Mouse (Mus musculus) splenic B cell, adult 2 months (primary cell): ENCODE data around the gene Agpat3.
A peak's percentile ranks its signal among the peaks of the same experiment; 100 is the strongest.

Source experiments
- DNase-seq: peaks from one replicate; pipeline ENCODE4 v3.0.0-alpha.2; 2011; ENCODE audit warnings: low read depth, low spot score
- H3K27me3 ChIP-seq: 2 replicates; pipeline ENCODE4 v1.6.1; 2012; ENCODE audit warnings: mild to moderate bottlenecking, low read length, moderate library complexity, mixed read lengths; ENCODE audit not compliant: control insufficient read depth, poor library complexity, insufficient read depth, severe bottlenecking
- H3K36me3 ChIP-seq: 2 replicates; pipeline ENCODE4 v1.6.1; 2012; ENCODE audit warnings: mild to moderate bottlenecking, low read length, moderate library complexity, mixed read lengths; ENCODE audit not compliant: control insufficient read depth, poor library complexity, insufficient read depth, severe bottlenecking

Agpat3 gene

DNA sequence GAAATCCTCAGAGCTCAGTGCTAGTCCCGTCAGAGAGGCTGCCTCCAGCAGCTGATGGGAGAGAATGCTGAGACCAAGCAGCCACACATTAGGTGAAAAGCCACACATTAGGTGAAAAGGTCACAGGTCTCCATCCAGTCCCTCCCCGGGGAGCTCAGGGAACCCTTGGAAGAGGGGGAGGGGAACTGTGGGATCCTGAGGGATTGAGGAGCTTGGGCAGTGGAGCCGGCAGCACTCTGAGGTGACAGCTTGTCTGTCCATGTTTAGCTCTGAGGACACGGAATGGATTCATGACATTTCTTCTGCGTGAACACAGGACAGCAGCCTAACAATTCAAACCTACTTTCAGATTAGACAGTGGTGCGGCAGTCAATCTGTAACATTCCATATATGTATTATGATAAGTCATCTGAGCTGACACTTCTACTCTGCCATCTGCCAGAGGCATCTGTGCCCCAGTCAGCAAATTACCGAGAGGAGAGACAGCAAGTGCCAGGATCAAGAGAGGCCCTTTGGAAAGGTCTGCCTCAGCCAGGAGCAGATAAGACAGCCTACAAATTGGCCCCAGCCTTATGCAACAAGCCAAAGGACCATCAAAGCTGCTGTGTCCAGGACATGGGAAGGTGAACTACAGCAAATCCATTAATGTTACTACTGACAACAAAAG, 28.9 kb downstream of the Agpat3 start:
- Histone ChIP-seq H3K36me3 (no peaks in the 10 kb centered on the region), H3K27me3 (no peaks in the 10 kb centered on the region)
- no peak for DNase-seq

DNA sequence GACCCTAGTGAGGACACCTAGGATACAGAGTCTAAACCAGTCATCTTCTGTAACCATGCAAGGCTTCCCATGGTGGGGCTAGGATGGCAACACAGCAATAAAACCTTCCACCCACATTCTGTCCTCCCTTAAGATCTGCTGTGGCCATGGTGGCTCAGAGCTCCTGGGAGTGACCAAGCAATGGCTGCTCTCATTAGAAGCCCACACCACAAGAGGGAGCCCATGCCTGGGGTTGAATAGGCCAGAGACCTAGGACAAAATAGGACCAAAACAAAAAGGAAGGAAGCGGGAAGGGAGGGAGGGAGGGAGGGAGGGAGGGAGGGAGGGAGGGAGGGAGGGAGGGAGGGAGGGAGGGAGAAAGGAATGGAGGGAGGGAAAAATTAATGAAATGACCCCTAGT, 29.5 kb downstream of the Agpat3 start:
- DNase-seq: peak; percentile 33
- Histone ChIP-seq H3K36me3 (no peaks in the 10 kb centered on the region), H3K27me3 (no peaks in the 10 kb centered on the region)

DNA sequence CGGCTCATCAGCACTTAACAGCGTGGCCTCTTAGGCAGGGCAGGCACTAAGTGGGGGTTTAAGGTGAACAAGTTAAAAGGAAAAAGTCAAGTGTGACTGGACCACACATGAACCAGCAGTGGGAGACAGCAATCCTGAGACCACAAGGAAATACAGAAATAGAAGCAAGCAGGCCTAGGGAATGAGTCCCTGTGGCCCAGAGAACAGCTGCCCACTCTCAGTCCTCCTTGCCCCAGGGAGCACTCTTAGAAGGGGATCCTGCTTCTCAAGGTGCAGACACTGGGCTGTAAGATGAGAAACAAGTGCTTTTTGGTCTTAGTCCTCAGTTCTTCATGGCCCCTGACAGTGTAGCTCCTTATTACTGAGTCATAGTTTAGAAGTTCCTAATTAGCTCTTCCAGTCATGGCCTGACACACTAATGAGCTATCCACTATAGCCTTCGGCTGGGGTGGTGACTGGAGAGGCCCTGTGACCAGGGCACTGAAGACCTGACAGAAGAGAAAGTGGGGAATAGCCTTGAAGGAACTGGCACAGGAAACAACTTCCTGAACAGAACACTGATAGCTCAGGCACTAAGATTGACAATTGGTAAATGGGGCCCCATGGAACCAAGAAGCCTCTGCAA, 31.0 kb downstream of the Agpat3 start:
- Histone ChIP-seq H3K27me3 (no peaks in the 10 kb centered on the region), H3K36me3 (no peaks in the 10 kb centered on the region)
- no peak for DNase-seq

DNA sequence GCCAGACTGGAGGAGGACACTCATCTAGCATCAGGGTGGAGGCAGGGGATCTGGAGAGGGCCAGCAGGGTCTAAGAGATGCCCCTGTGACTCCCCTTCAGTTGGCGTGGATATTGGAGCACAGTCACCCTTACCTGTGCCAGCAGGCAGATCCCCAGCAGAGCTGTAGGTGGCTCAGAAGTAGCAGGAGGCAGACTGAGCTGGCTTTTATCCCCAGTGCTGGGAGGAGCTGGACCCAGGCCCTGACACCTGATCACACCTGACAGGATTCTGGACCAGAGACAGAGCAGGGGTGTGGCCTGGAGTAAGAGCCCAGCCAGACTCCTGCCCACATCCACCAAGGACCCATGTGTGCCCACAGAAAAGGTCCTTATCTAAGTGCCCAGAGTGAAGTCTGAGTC, 31.8 kb downstream of the Agpat3 start:
- no peaks in the 10 kb centered on the region for H3K36me3 ChIP-seq
- H3K27me3 ChIP-seq: no peaks in the 10 kb centered on the region

DNA sequence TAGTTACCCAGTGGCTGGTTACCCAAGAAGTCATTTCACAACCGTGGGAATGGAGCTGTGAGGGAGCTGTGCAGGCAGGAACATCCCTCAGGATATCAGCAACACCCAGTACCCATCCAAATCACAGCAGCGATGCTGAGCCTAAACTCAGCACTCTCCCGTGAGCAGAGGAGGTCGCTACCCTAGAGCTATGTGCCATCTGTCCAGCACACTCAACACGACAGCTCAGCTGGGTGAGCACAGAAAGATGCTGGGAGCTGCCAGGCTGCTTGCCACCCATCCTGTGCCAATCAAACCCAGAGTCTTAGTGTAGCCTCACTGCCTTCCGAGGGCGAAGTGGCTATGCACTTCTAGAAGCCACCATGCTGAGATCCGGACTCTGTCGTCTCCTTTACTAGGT, 32.3 kb downstream of the Agpat3 start:
- H3K27me3 ChIP-seq: no peaks in the 10 kb centered on the region
- no peaks in the 10 kb centered on the region for H3K36me3 ChIP-seq
- no peak for DNase-seq

More for the DNA sequence above, 31.8 kb downstream of the Agpat3 start:
- no peak for DNase-seq

DNA sequence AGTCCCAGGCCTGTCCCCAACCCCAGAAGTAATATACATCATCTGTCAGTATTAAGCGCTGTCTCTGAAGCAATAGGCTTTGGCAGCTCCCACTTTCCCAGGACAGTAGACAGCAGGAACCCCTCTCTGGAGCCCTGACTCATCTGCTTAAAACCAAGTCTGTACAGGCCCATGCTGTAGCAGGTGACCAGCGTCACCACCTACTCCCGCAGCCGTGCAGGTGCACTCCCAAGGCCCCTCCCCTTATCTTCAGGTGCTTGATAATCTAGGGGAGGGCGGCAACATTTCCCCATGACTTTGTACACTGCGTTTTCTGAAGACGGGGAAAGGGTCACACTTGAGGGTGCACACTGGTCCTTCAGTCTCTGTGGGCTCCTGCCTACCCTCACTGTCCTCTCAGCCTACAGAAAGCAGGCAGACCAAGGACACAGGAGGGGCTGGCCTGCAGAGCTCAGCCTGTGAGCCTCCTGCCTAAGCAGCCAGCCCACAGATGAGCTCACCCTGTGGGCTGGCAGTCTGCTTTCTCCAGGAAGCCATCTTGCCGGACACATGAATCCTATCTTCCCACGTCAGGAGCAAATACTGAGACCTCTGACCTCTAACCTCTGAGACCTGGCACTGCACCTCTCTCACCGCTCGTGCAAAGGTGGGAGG, 34.9 kb downstream of the Agpat3 start:
- no peaks in the 10 kb centered on the region for H3K36me3 ChIP-seq
- H3K27me3 ChIP-seq: no peaks in the 10 kb centered on the region
- DNase-seq: no peak

DNA sequence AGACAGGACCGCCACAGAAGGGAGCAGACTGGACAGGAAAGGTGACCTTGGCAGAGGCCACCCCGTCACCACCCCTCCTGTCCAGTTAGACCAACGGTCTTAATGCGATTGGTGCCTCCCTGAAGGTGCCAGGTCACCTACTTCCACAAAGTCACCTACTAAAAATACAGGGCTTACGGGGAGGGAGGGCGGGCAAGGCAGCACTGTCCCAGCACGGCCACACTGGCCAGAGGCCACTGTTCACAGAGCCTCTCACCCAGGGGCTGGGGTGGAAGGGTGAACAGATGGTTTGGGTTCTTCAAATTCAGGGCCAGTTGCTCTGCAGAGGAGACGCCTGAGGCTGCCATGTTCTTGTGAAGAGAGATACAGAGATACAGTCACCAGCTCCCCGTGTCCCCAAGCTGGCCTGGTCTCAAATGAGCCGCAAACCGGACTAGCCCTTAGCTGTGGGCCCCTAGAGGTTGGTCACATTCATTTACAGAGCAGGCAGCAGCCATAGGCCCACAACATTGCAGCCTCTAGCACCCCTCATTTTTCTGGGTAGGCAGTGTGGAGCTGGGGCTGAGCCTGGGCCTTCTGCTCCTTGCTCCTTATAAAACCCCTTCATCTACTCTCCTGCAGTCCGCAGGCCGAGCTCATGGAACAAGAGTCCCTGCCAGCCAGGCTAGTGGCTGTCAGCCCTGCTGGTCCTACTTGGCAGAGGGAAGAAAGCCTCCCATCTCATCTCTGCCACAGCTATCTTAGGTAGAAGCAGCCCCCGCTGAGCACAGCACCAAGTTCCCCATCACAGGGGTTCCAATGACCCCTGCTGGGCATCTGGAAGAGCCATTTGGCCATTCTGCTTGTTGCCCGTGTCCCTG, 35.8 kb downstream of the Agpat3 start:
- Histone ChIP-seq H3K36me3 (no peaks in the 10 kb centered on the region), H3K27me3 (no peaks in the 10 kb centered on the region)
- peak; percentile 29 for DNase-seq

DNA sequence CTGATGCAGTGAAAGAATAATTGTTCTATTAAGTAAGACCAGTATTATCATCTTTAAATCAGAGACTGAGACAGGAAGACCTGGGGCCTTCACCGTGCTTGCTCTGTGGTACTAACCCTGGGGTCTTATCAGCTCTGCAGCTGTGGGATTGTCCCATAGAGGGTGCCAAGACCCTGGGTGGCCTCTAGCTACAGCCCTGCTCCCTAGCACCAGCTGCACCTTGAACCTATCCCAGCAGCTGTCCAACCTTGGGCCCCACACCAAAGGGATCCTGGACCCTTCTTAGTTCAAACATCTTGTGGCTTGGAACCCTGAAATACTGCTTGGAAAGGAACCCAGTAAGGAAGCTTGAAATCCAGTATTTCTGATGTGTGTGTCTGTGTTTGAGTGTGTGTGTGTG, 37.1 kb downstream of the Agpat3 start:
- DNase-seq: no peak
- H3K27me3 ChIP-seq: no peaks in the 10 kb centered on the region
- no peaks in the 10 kb centered on the region for H3K36me3 ChIP-seq

DNA sequence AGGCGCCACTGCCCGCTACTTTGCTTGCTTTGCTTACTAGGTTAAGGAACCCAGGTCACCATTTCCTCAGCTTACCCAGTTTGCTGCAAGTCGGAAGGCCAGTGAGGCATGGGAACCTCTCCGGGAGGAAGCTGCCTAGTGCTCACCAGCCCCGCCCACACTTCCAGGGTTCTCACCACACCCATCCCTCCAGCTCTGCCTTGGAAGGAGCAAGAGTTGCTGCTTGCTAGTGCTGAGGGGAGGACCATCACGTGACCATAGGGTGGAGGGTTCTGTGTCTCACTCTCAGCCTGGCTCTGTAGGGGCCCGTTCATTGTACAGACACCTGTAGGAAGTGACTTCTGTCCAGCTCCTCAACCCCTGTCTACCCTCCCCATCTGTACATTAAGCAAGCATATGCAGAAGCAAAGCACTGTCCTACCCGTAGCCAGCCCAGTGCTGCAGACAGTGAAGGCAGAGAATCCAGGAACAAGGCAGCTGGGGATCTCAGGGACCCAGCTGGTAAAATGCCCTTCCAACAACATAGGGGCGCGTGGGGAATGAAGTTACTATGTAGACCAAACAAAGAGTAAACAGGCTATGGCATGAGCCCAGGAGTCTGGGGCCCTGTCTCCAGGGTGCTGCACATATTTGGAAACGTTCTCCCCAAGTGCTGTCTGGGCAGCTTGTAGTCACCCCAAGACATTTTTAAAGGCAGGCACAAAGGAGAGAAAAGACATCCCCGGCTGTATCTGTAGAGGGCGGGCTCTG, 40.2 kb downstream of the Agpat3 start:
- DNase-seq: no peak
- H3K27me3 ChIP-seq: no peaks in the 10 kb centered on the region
- H3K36me3 ChIP-seq: no peaks in the 10 kb centered on the region

DNA sequence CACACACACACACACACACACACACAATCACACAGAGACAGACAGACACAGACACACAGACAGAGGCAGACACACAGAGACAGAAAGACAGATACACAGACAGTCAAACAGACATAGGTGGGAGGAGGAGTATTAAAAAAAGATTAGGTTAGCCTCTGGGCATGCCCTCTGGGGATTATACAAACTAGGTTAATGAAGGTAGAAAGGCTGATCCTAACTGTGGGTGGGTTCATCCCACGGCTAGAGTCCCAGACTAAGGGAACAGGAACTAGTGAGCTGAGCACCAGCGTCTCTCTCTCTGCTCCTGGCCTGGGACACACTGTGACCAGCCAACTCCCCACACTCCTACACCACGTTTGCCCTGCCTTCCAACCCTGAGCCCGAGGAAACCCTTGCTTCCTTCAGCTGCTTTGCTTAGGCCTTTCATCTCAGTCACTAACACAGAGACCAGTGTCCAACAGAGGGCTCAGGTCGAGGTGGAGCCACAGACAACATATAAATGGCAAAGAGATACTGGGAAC, 41.5 kb downstream of the Agpat3 start:
- Histone ChIP-seq H3K36me3 (no peaks in the 10 kb centered on the region), H3K27me3 (no peaks in the 10 kb centered on the region)
- no peak for DNase-seq

DNA sequence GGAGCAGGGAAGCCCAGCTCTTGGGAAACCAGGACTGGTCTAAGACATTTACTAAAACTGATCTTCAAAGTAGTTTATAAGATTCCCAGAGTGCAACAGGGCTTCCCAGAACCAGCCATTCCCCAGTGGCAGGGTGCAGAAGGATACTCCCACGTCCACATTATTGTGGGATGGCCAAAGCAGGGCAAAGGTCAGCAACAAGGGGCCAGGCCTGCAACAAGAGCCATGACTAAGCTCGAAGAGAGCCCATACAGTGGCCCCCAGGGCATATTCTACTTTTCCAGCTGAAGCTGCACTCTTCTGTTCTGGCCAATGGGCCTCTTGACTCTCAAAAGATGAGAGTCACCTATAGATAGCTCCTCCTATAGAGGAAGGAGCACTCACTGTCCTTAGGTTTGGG, 43.7 kb downstream of the Agpat3 start:
- DNase-seq: no peak
- H3K36me3 ChIP-seq: no peaks in the 10 kb centered on the region
- no peaks in the 10 kb centered on the region for H3K27me3 ChIP-seq

DNA sequence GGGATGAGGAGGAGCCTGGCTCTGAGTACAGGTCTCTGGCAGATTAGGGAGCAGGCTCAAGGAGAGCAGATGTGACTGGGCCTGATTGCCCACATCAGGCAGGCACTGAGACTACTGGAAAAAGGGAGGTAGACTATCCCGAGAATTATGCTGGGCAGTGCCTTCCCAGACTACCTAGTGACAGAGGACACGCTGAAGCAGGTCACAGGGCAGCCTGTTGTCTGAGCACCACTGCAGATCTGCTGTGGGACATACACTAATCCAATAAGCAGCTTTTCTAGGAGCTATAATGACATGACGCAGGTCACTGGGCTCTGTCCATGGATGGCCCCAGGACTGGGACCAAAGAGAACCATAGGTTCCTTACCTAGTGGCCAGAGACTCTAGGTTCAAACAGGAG, 44.9 kb downstream of the Agpat3 start:
- no peak for DNase-seq
- H3K36me3 ChIP-seq: no peaks in the 10 kb centered on the region

DNA sequence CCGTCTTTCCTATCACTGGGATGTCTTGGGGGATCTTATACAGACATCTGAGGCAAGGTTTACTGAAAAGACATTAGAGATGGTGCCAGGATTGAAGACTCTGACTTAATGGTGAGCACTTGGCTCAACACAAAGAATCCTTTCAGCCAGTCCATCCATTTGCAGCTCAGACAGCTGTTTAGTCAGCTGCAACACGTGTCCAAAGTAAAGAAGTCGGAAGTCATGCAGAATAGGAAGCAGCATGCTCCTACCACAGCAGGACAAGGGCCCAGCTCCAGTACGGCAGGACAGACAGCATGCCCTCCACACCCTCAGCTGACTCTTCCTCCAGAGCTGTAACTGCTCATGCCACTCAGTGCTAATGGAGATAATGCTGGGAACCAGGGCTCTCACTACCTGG, 46.3 kb downstream of the Agpat3 start:
- no peaks in the 10 kb centered on the region for H3K36me3 ChIP-seq
- no peak for DNase-seq
- H3K27me3 ChIP-seq: no peaks in the 10 kb centered on the region

More for the DNA sequence above, 44.9 kb downstream of the Agpat3 start:
- no peaks in the 10 kb centered on the region for H3K27me3 ChIP-seq

DNA sequence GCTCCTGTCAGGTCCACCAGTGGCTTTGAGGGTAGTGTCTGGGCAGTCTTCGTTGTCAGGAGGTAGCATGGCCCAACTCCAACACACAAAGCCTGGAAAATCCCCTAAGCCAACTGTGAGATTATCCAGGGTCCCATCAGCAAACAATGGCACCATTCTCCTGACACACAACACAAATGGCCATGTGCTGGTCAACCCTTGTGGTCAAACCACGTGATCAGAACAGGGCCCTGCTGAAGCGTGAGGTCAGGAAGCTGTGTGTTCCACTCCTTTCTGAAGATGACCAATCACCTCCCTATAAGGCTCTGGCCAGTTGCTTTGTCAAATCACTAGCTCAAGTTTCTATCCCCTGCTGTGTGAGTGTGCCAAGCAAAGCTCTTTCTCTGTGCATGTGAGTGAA, 47.3 kb downstream of the Agpat3 start:
- DNase-seq: no peak
- H3K27me3 ChIP-seq: no peaks in the 10 kb centered on the region
- H3K36me3 ChIP-seq: no peaks in the 10 kb centered on the region
